Mouse (Mus musculus) neural tube, embryonic 12.5 days (tissue): ENCODE measurements at regions not wholly inside any gene's neighbourhood (a gene's known extent, or its start where the extent isn't known, plus 50 kb on each side); places are given as distances from the start of the nearest gene placed in this dataset.

Experiments
- ATAC-seq: fragments of 200-750 bp; cut with Nextera tagmentation; 2 replicates; pipeline ENCODE4 v1.8.0; 2017; ENCODE audit warnings: low read depth, mild to moderate bottlenecking, moderate TSS enrichment, moderate library complexity; ENCODE audit not compliant: low FRiP score
- H3K27ac ChIP-seq: fragments of 300-500 bp; sonication (generic); 2 replicates; pipeline ENCODE4 v1.5.1; 2016
- H3K27me3 ChIP-seq: fragments of 300-500 bp; sonication (generic); replicated peaks from 2 replicates; pipeline ENCODE4 v1.6.1; 2016; ENCODE audit warnings: mild to moderate bottlenecking
- H3K36me3 ChIP-seq: fragments of 300-500 bp; sonication (generic); 2 replicates; pipeline ENCODE4 v1.6.1; 2016; ENCODE audit warnings: mild to moderate bottlenecking
- H3K4me1 ChIP-seq: fragments of 300-500 bp; sonication (generic); 2 replicates; pipeline ENCODE4 v1.6.1; 2016
- H3K4me2 ChIP-seq: fragments of 300-500 bp; sonication (generic); replicated peaks from 2 replicates; pipeline ENCODE4 v1.6.1; 2016; ENCODE audit warnings: mild to moderate bottlenecking
- H3K4me3 ChIP-seq: fragments of 300-500 bp; sonication (generic); 2 replicates; pipeline ENCODE4 v1.5.1; 2016
- H3K9ac ChIP-seq: fragments of 300-500 bp; sonication (generic); 2 replicates; pipeline ENCODE4 v1.6.1; 2016; ENCODE audit warnings: mild to moderate bottlenecking
- H3K9me3 ChIP-seq: fragments of 300-500 bp; sonication (generic); 2 replicates; pipeline ENCODE4 v1.6.1; 2016; ENCODE audit warnings: mild to moderate bottlenecking
- WGBS: fragments of 180-500 bp; shearing (Covaris S2); methylation state at CpG from one replicate; pipeline ENCODE4 v1.1.7; 2016; 5-methylcytosine and 5-hydroxymethylcytosine counted together

DNA sequence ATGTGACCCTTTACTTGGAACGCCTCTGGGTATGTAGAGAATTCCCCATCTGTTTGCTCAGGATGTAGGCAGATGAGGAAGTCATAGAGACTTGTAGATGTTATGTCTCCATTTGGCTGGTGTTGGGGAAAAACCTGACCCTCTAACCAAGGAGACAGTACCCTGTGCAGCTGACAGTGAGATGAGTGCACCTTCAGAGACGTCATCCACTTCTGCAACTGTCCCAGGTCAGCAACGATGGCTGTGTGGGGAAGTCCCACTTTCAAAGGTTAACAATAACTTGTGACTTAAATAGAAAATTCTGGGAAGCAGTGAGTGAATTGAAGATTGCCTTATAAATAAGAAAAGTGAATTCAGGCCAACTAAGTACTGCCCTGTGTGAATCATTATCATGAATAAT, 52.3 kb upstream of the Rbpj start:
- Histone ChIP-seq H3K4me2 (no peak overlapping the region), H3K9me3 (no peaks in the 10 kb centered on the region), H3K36me3 (no peaks in the 10 kb centered on the region), H3K4me1 (no peaks in the 10 kb centered on the region), H3K9ac (no peak overlapping the region), H3K27me3 (no peaks in the 10 kb centered on the region), H3K4me3 (no peak overlapping the region), H3K27ac (no peak overlapping the region)
- WGBS = 87% methylated on average over 3 of the region's 3 CpGs
- no peak for ATAC-seq

DNA sequence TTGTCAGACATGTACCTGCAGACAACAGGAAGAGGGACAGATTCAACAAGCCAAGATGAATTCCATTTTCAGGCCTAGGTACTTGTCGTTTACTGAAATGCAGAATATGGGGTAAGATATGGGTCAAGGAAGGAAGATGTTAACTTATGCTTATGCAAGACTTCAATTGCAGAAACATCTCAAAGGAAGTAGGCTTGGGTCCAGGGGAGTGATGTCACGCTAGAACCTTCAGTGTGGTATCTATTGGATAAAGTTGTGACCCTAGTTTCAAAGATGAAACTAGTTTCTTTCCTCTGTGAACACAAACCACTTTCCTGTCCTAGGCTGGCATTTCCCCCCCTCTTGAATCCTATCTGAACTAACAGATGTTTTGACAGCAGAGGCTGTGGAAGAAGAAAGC, 50.5 kb upstream of the Rbpj start:
- no peak overlapping the region for H3K9ac ChIP-seq
- no peaks in the 10 kb centered on the region for H3K4me1 ChIP-seq
- H3K36me3 ChIP-seq = no peaks in the 10 kb centered on the region
- ATAC-seq = no peak
- H3K4me2 ChIP-seq = no peak overlapping the region
- no peak overlapping the region for H3K27ac ChIP-seq
- 94% methylated on average over 2 of the region's 2 CpGs for WGBS
- no peaks in the 10 kb centered on the region for H3K27me3 ChIP-seq
- H3K9me3 ChIP-seq = no peaks in the 10 kb centered on the region
- H3K4me3 ChIP-seq = no peak overlapping the region
